Mouse (Mus musculus) intestine, embryonic 15.5 days (tissue): Measurements from ENCODE around the gene Entpd8. TPM values are rescaled to one million over a fixed set of nuclear protein-coding genes. Genes with fewer than 3 reads are reported as not detected.

Experiments used
- ATAC-seq: fragments of 200-750 bp; cut with Nextera tagmentation; 2 replicates; pipeline ENCODE4 v1.8.0; 2017; ENCODE audit warnings: moderate TSS enrichment, moderate library complexity
- H3K27ac ChIP-seq: fragments of 300-500 bp; sonication (generic); 2 replicates; pipeline ENCODE4 v1.5.1; 2015; ENCODE audit warnings: mild to moderate bottlenecking, inconsistent platforms
- H3K27me3 ChIP-seq: fragments of 300-500 bp; sonication (generic); replicated peaks from 2 replicates; pipeline ENCODE4 v1.6.1; 2015; ENCODE audit warnings: inconsistent platforms
- H3K36me3 ChIP-seq: fragments of 300-500 bp; sonication (generic); 2 replicates; pipeline ENCODE4 v1.6.1; 2015; ENCODE audit warnings: inconsistent platforms
- H3K4me1 ChIP-seq: fragments of 300-500 bp; sonication (generic); replicated peaks from 2 replicates; pipeline ENCODE4 v1.6.1; 2015; ENCODE audit warnings: inconsistent platforms
- H3K4me2 ChIP-seq: fragments of 300-500 bp; sonication (generic); replicated peaks from 2 replicates; pipeline ENCODE4 v1.6.1; 2015; ENCODE audit warnings: mild to moderate bottlenecking, inconsistent platforms
- H3K4me3 ChIP-seq: fragments of 300-500 bp; sonication (generic); replicated peaks from 2 replicates; pipeline ENCODE4 v1.5.1; 2015; ENCODE audit warnings: inconsistent platforms
- H3K9ac ChIP-seq: fragments of 300-500 bp; sonication (generic); 2 replicates; pipeline ENCODE4 v1.6.1; 2015; ENCODE audit warnings: inconsistent platforms
- H3K9me3 ChIP-seq: fragments of 300-500 bp; sonication (generic); 2 replicates; pipeline ENCODE4 v1.6.1; 2016; ENCODE audit warnings: inconsistent platforms
- WGBS: fragments of 180-500 bp; shearing (Covaris S2); methylation state at CpG from one replicate; pipeline ENCODE4 v1.1.7; 2015; 5-methylcytosine and 5-hydroxymethylcytosine counted together
- polyA plus RNA-seq: library from polyadenylated mRNA; unstranded; fragments of >200 nt; fragmentation: Nextera tagmentation; extraction: Ambion mirVana; gene quantifications from 2 replicates; pipeline ENCODE4 v1.2.1, GENCODE M21; 2015

Entpd8 gene
- polyA plus RNA-seq, 1 experiment from 2014 or later, result 8.9 TPM

GRCm38 (mm10) chr2:25098005-25098615 is 18.0 kb downstream of the Entpd8 start:
- no peak overlapping the region for H3K9ac ChIP-seq
- no peak overlapping the region for H3K4me3 ChIP-seq
- WGBS, result 66% methylated on average over 3 of the region's 3 CpGs
- H3K27me3 ChIP-seq, result no peaks in the 10 kb centered on the region
- H3K4me2 ChIP-seq, result no peak overlapping the region
- ATAC-seq, result no peak
- no peak overlapping the region for H3K27ac ChIP-seq
- no peaks in the 10 kb centered on the region for H3K9me3 ChIP-seq
- no peaks in the 10 kb centered on the region for H3K36me3 ChIP-seq
- peaks cover 16% of the 10 kb centered on the region; the same call in 1 of the 2 replicates for H3K4me1 ChIP-seq

DNA sequence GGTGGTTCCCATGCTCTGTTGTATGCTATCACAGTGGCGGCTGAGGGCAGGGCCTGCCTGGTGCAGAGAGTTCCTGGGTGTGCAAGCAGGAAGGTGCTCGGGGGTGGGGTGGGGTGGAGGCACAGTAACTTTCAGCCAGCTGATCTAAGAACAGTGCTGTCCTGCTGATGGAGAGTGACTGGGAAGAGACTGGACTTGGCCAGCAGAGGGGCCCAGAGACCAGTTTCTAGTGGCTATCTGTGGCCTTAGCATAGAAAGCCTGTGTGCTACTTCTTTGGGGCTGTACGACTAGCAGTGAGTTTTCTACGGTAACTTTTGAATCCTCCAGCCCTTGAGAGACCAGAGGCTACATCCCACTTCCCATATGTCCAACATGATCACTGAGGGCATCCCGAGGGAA is 18.9 kb downstream of the Entpd8 start:
- Histone ChIP-seq H3K9me3 (no peaks in the 10 kb centered on the region), H3K4me2 (no peak overlapping the region), H3K36me3 (no peaks in the 10 kb centered on the region), H3K4me3 (no peak overlapping the region), H3K9ac (no peak overlapping the region), H3K27ac (no peak overlapping the region), H3K4me1 (peaks cover 16% of the 10 kb centered on the region; the same call in 1 of the 2 replicates), H3K27me3 (no peaks in the 10 kb centered on the region)
- ATAC-seq, result peak; percentile 17; the same call in 1 of the 2 replicates
- WGBS, result 46% methylated on average over 5 of the region's 5 CpGs

DNA sequence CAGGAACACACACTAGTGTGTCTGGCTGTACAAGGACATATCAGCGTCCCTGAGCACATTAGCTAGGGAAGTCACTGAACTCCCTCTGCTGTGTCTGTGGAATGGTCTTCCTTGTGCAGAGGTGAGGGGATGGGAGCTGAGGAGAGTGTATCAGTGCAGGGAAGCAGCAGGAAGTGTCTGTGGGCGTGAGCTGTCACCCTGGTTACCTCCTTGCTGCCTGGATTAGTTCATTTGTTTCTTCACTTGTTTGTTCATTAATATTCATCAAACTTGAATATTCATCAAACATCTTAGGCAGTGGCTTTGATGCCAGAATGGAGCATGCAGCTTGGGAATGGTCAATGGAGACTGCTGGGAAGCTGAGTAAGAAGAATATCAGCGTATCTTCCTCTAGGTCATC is 19.6 kb downstream of the Entpd8 start:
- Histone ChIP-seq H3K9me3 (no peaks in the 10 kb centered on the region), H3K36me3 (no peaks in the 10 kb centered on the region), H3K4me2 (no peak overlapping the region), H3K27ac (no peak overlapping the region), H3K27me3 (no peaks in the 10 kb centered on the region), H3K4me3 (no peak overlapping the region), H3K9ac (no peak overlapping the region), H3K4me1 (peaks cover 15% of the 10 kb centered on the region; the same call in 1 of the 2 replicates)
- 77% methylated on average over 3 of the region's 3 CpGs for WGBS
- no peak for ATAC-seq

DNA sequence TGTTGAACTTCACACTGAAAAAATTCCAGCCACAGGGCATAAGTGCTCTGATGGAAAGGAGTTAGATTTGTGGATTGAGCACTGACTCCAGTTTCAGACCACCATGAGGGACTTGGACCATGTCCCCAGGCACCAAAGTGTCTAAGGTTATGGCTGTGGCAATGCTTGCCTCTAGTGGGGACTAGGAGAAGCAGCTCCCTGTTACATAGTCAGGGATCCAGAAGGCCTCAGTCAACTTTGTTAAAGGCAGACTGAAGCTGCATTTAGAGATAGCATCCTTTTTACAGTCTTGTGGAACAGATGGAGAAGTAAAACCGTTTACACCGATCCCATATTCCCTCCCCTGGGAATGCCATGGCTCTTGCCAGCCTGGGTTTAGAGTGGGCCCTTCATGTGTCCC is 24.0 kb downstream of the Entpd8 start:
- Histone ChIP-seq H3K4me3 (no peak overlapping the region), H3K27ac (no peak overlapping the region), H3K4me1 (no peaks in the 10 kb centered on the region), H3K36me3 (no peaks in the 10 kb centered on the region), H3K4me2 (no peak overlapping the region), H3K27me3 (no peaks in the 10 kb centered on the region), H3K9me3 (no peaks in the 10 kb centered on the region), H3K9ac (no peak overlapping the region)
- WGBS, result 93% methylated on average over 2 of the region's 2 CpGs
- ATAC-seq, result no peak

DNA sequence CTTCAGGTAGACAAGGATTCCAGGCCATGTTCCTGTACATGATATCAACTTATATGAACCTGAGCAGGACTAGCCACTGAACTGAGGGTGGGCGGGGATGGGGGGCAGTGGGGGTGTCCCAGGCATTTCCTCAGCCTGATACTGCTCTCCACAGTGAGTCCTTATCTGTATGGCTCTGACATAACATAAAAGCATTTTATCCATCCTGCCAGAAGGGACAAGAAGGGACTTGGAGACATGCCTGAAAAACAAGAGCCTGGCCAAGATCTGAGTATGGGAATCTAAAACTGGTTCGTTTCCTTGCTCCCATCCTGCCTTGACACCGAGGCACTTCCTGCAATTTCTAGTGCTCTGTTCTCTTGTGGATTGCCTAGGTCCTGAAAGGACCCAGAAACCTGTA is 25.9 kb downstream of the Entpd8 start:
- H3K4me1 ChIP-seq, result no peaks in the 10 kb centered on the region
- ATAC-seq, result no peak
- 61% methylated on average over 3 of the region's 3 CpGs for WGBS
- H3K4me3 ChIP-seq, result no peak overlapping the region
- H3K27ac ChIP-seq, result no peak overlapping the region
- H3K27me3 ChIP-seq, result no peaks in the 10 kb centered on the region
- no peaks in the 10 kb centered on the region for H3K36me3 ChIP-seq
- no peak overlapping the region for H3K4me2 ChIP-seq
- H3K9ac ChIP-seq, result no peak overlapping the region
- no peaks in the 10 kb centered on the region for H3K9me3 ChIP-seq

- Histone ChIP-seq H3K9me3 (no peaks in the 10 kb centered on the region), H3K9ac (no peak overlapping the region), H3K4me2 (no peak overlapping the region), H3K27me3 (no peaks in the 10 kb centered on the region), H3K27ac (no peak overlapping the region), H3K4me3 (no peak overlapping the region), H3K36me3 (no peaks in the 10 kb centered on the region), H3K4me1 (0 out of 2 replicates have a peak, but pooled peaks cover 4% of the 10 kb centered on the region)
- ATAC-seq, result no peak
Observed at GRCm38 (mm10) chr2:25109487-25109886, 29.4 kb downstream of the Entpd8 start.

DNA sequence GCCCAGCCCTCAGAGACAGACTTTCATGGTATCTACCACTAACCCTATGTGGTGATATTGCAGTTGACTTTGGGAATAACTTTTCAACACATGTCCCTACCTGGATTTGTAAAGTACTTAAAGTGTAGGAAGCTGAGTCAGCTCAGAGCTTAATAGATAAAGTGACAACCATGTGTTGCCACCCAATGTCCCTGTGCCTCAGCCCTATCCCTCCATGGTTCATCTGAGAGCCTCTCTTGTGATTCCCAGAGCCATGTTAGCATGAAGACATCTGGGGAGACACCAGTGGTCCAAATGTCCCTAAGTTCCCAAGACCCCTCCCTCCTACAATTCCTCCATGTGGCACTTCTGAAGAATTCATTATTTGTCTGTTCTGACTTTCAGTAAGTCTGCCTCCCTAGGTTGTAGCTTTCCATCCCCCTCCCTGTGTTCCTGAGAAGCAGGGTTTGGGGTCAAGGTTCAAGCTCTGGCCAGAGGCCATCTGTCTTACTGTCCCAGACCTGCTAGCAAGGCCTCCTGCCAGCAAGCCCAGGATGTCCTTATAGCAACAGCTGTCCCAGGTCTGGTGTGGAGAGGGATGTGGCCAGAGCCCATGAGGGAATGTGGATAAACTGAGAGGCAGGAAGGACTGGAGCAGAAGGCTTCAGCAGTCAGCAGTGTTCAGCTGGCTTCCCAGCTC is 30.5 kb downstream of the Entpd8 start:
- Histone ChIP-seq H3K27ac (0 out of 2 replicates have a peak overlapping the region, but pooled peaks have one; percentile 23), H3K27me3 (no peaks in the 10 kb centered on the region), H3K9me3 (no peaks in the 10 kb centered on the region), H3K4me3 (no peak overlapping the region), H3K9ac (no peak overlapping the region), H3K4me1 (0 out of 2 replicates have a peak, but pooled peaks cover 4% of the 10 kb centered on the region), H3K36me3 (no peaks in the 10 kb centered on the region), H3K4me2 (no peak overlapping the region)
- peak; percentile 17; the same call in 1 of the 2 replicates for ATAC-seq

DNA sequence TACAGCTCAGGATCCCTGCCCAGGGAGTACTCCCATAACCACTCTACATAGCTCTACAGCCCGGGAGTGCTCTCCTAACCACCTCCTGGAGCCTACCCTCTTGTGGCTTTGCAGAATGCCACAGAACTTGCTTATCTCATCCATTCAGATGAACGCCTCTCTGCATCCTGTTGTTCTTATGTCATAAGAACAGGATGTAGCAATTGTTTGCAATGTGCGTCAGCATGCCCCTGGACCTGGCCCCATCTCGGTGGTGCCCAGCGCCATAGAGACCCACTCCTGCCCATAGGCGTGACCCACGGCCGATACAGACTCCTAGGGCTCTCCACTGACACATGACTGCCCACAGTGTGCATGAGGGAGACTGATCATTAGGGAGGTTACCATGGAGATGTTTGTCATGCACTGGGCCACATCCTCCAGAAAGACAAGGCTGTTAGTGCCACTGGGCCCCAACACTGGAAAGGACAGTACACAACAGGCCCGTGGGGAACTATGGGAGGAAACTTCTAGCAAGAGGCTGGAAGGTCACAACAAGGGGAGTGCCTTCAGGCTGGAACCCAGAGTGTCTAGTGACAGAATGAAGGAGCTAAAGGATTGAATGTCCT is 31.2 kb downstream of the Entpd8 start:
- WGBS, result 60% methylated on average over 9 of the region's 9 CpGs
- peak; percentile 53 for ATAC-seq
- H3K4me3 ChIP-seq, result no peak overlapping the region
- H3K9ac ChIP-seq, result no peak overlapping the region
- H3K4me2 ChIP-seq, result no peak overlapping the region
- 0 out of 2 replicates have a peak overlapping the region, but pooled peaks have one; percentile 27 for H3K27ac ChIP-seq
- no peaks in the 10 kb centered on the region for H3K27me3 ChIP-seq
- no peaks in the 10 kb centered on the region for H3K36me3 ChIP-seq
- no peaks in the 10 kb centered on the region for H3K9me3 ChIP-seq
- H3K4me1 ChIP-seq, result 0 out of 2 replicates have a peak, but pooled peaks cover 4% of the 10 kb centered on the region

- Histone ChIP-seq H3K4me1 (0 out of 2 replicates have a peak, but pooled peaks cover 4% of the 10 kb centered on the region), H3K36me3 (no peaks in the 10 kb centered on the region), H3K4me2 (no peak overlapping the region), H3K27ac (no peak overlapping the region), H3K4me3 (no peak overlapping the region), H3K9ac (no peak overlapping the region), H3K27me3 (no peaks in the 10 kb centered on the region), H3K9me3 (no peaks in the 10 kb centered on the region)
- no peak for ATAC-seq
- WGBS, result 79% methylated on average over 2 of the region's 2 CpGs
Observed at GRCm38 (mm10) chr2:25114308-25114707, 34.2 kb downstream of the Entpd8 start.

DNA sequence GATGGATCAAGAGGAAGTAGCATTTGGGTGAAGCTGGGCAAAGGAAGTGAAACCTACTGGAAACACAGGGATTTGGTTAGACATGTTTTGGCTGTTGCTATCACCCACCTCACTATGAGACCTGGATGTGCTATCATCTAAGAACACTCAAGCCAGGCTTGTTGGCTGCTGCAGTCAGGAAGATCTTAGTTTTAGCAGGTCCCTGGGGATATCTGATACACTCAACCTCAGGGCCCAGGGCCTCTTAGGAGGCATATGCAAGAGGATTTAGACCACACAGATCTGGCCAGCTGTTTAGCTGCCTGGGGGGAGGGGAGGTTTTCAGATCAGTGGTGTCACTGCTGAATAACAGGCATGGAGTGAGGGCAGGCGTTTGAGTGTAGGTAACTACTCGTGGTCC is 35.3 kb downstream of the Entpd8 start:
- WGBS, result 61% methylated on average over 2 of the region's 2 CpGs
- H3K27me3 ChIP-seq, result no peaks in the 10 kb centered on the region
- H3K4me1 ChIP-seq, result 0 out of 2 replicates have a peak, but pooled peaks cover 4% of the 10 kb centered on the region
- H3K36me3 ChIP-seq, result no peaks in the 10 kb centered on the region
- no peak overlapping the region for H3K4me2 ChIP-seq
- no peaks in the 10 kb centered on the region for H3K9me3 ChIP-seq
- ATAC-seq, result no peak
- H3K4me3 ChIP-seq, result no peak overlapping the region
- H3K9ac ChIP-seq, result no peak overlapping the region
- H3K27ac ChIP-seq, result no peak overlapping the region

- WGBS, result 76% methylated on average over 7 of the region's 7 CpGs
- no peak overlapping the region for H3K27ac ChIP-seq
- ATAC-seq, result no peak
- H3K4me2 ChIP-seq, result no peak overlapping the region
- no peak overlapping the region for H3K9ac ChIP-seq
- H3K36me3 ChIP-seq, result no peaks in the 10 kb centered on the region
- no peaks in the 10 kb centered on the region for H3K9me3 ChIP-seq
- H3K4me1 ChIP-seq, result peaks cover 11% of the 10 kb centered on the region
- H3K4me3 ChIP-seq, result no peak overlapping the region
- H3K27me3 ChIP-seq, result no peaks in the 10 kb centered on the region
Observed at GRCm38 (mm10) chr2:25120963-25121362, 40.9 kb downstream of the Entpd8 start.

DNA sequence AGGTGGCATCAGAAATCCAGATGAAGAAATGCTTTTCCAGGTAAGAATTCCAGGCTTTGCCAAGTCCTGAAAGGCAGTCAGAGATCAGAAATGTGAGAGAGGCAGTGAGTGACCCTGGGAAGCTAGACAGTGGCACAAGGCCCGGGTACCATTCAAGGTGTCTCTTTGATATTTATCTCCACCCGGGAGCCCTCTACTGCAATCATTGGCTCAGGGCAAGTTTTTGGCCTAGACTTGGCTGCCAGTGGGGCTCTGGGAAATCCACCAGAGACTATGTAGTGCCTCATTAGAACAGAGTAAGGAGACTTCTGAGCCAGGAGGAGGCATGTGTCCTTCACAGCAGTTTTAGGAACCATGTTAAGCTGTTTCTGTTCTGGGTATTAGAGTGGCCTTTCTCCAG is 42.6 kb downstream of the Entpd8 start:
- WGBS, result 63% methylated on average over 2 of the region's 2 CpGs
- peaks cover 18% of the 10 kb centered on the region for H3K4me1 ChIP-seq
- no peaks in the 10 kb centered on the region for H3K36me3 ChIP-seq
- no peak overlapping the region for H3K4me3 ChIP-seq
- H3K4me2 ChIP-seq, result no peak overlapping the region
- no peaks in the 10 kb centered on the region for H3K27me3 ChIP-seq
- ATAC-seq, result no peak
- H3K9me3 ChIP-seq, result no peaks in the 10 kb centered on the region
- H3K9ac ChIP-seq, result no peak overlapping the region
- H3K27ac ChIP-seq, result no peak overlapping the region
